Mouse (Mus musculus) heart, postnatal 10 days (tissue): ENCODE results near the gene Reep3. TPM values are rescaled to one million over a fixed set of nuclear protein-coding genes. Genes with fewer than 3 reads are reported as not detected.
A peak's percentile ranks its signal among the peaks of the same experiment; 100 is the strongest.

ENCODE experiments used
- DNase-seq, 2 experiments: peaks; one replicate each; pipeline ENCODE4 v3.0.0; 2021
- intact Hi-C: fragments of 180-260 bp; cut with DNase I; formaldehyde crosslinking; loops from one replicate; pipeline ENCODE4 v1.15.1; 2025
- total RNA-seq, 2 experiments: library from RNA; stranded (reverse); gene quantifications; 2 replicates each; pipeline ENCODE4 v1.2.3; 2021

Gene Reep3
- total RNA-seq, 2 experiments from 2014 or later: 41.5 to 41.9 TPM

- no peak for DNase-seq
- intact Hi-C loops: loop anchor here (2.0 kb wide), 1 partner anchor 40 kb away; the partner anchor contains the start of genes Jmjd1c and Reep3
These were observed 39.5 kb downstream of the Reep3 start for GRCm38 (mm10) chr10:67057208-67057607.

- intact Hi-C loops: loop anchor here (2.0 kb wide), 1 partner anchor 41 kb away; the partner anchor contains the start of genes Jmjd1c and Reep3
- DNase-seq: peak; percentile 68
These were observed 40.6 kb downstream of the Reep3 start for GRCm38 (mm10) chr10:67055867-67056856.

- intact Hi-C loops: no loop called here
- peak; percentile 38 to 54 for DNase-seq
These were observed 43.3 kb downstream of the Reep3 start for GRCm38 (mm10) chr10:67053475-67053874.

DNA sequence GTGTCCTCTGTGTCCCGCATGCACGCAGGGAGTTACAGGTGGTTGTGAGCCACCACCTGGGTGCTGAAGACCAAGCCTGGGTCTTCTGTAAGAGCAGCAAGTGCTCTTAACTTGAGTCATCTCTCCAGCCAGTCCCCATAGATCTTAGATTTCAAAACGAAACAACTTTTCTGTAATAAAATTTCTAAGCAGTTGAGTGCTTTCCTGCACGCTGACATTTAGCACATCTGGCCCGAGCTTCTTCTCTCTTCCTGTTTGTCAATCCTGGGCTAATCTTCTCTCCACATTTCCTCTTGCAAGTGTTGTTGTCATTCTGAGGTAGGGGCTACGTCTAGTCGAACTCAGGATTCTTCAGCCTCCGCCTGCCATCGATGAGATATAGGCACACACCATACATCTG lies 44.3 kb downstream of the Reep3 start:
- intact Hi-C loops: no loop called here
- no peak for DNase-seq

GRCm38 (mm10) chr10:67051466-67051865 lies 45.3 kb downstream of the Reep3 start:
- intact Hi-C loops: no loop called here
- no peak for DNase-seq

DNA sequence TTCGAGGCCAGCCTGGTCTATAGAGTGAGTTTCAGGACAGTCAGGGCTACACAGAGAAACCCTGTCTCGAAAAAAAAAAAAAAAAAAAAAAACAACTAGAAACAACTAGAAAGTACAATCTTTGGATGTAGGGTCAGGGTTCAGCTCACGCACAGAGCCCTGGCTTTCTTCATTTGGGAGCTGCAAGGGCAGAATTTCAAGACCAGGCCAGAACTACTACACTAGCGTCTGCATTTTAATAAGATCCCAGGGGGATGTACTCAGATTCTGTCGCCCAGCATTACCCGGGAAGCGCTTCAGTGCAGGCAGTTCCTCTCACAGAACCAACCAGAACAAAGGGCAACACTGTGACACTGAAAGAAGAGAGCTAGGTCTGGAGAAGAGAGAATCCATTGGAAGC lies 46.0 kb downstream of the Reep3 start:
- DNase-seq: no peak
- intact Hi-C loops: no loop called here

DNA sequence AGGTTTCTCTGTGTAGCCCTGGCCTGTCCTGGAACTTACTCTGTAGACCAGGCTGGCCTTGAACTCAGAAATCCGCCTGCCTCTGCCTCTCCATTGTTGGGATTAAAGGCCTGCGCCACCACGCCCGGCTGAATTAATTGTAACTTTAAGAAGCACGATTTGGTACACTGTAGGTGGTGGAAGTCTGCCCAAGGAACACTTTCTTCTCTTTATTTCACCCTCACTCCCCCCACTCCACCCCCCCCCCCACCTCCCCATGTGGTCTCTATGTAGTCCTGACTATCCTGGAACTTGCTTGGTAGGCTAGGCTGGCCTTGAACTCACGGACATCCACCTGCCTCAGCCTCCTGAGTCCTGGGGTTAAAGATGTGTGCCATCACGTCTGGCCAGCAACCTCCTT lies 47.1 kb downstream of the Reep3 start:
- DNase-seq: no peak
- intact Hi-C loops: no loop called here

- DNase-seq: no peak
- intact Hi-C loops: no loop called here
These were observed 47.7 kb downstream of the Reep3 start for GRCm38 (mm10) chr10:67048871-67049615.

DNA sequence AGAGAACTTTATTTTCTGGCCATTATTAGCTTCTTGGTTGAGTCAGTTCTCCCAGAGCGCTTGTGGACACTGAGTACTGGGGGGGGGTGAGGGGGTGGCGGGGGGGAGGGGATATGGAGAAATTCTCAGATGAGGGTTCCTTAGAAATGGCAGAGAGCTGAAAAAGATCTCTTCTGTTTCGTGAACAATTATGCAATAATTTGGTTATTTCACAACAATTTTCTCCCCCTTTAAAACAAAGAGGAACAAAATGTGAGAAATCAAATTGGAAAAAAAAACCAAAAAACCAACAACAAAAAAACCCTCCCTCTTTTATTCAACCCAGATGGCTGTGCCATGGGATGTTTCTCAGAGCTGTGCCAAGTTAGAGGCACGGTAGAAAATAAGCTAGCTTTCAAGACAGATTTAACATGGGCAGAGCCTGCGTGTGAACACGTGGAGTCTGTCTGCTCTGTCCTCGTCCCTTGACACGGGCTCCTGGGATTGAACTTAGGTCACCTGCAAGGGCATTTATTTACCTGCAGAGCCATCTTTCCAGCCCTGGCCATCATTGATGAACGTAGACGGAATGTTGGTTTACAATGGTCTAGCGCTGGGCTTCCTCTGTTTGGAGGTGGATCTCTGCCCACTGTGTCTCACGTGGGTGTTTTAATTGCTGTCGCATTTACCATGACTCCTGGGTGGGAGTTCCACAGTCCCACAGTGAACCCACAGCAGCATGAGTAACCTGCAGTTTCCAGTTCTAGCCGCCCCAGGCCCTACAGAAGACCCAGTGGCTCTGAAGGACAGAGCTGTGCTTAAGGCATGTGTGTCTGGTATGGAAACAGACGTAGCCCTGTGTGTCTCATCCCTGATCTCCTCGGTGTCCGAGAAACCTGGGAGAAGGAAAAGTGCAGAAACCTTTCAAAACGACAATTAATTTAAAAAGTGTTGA lies 48.8 kb downstream of the Reep3 start:
- DNase-seq: no peak
- intact Hi-C loops: no loop called here

- intact Hi-C loops: no loop called here
- no peak for DNase-seq
These were observed 51.4 kb downstream of the Reep3 start for GRCm38 (mm10) chr10:67045192-67045899.

DNA sequence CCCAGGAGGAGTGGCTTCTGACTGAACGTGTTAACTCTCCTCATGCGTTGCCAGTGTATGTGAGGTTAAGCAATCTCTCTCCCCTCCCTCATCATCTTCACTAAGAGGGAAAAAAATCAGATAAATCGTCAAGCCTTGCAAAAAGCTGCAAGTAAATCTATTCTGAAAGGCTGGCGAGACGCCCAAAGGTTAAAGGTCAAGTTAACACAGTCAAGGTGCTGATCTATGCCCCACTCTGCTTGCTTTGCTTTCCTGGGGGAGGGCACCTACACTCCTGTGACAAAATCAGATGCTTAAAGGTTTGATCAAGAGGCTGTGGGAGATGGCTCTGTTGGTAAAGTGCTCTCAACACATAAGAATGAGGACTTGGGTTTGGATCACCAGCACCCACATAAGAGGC lies 52.4 kb downstream of the Reep3 start:
- DNase-seq: no peak
- intact Hi-C loops: no loop called here

GRCm38 (mm10) chr10:67043236-67043635 lies 53.5 kb downstream of the Reep3 start:
- intact Hi-C loops: no loop called here
- no peak for DNase-seq

DNA sequence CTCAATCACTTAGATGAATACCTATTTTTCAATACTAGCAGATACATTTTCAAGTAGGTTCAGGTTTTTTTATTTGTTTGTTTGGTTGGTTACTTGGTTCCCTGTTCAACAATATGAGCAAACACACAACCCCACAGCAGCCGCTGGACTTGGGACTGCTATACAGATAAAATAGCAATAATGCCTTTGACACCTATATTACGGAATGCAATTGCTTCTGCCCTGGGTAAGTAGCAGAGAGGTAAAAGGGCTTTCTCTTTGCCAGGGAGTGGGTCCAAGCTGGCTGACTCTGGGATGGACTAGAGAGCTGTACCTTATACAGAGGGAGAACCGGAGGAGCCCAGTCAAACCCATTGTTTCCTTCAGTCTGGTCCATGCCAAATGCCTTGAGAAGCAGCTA lies 56.3 kb downstream of the Reep3 start:
- DNase-seq: no peak
- intact Hi-C loops: no loop called here

- no peak for DNase-seq
- intact Hi-C loops: no loop called here
These were observed 57.7 kb downstream of the Reep3 start for GRCm38 (mm10) chr10:67039001-67039400.

DNA sequence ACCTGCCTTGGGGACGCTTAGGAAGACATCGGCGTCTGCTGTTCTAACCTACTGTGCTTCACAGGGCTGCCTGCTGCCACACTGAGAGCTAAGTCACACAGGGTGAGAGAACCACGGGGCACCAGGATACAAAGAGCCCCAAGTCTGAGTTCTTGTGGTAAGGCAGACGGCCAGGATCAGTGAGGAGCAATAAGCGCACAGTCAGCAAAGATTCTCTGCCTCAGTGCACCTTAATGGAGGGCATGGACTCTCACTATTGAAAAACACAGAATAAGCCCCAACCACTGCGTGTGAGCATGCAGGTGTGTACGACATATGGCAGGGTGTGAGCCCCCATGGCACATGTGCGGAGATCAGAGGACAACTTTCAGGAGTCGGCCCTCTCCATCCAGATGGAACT lies 60.2 kb downstream of the Reep3 start:
- DNase-seq: no peak
- intact Hi-C loops: no loop called here

DNA sequence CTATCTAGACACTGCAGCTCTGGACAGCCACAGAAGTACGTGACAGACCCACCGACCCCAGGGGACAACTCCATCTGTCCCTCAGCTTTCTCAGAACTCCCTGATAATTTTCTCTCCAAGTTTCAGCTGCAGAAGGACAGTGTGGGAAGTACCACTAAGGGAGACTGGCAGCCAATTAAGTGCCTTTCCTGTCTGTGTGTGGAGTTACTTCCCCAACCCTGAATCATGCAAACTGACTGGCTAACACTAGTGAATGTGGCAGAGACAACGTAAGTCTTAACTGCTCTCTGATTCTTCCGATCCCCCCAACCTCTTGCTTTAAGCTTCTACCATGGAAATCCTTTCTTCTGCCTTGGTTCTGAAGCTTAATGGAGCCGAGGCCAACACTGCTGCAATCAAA lies 60.6 kb downstream of the Reep3 start:
- intact Hi-C loops: no loop called here

DNA sequence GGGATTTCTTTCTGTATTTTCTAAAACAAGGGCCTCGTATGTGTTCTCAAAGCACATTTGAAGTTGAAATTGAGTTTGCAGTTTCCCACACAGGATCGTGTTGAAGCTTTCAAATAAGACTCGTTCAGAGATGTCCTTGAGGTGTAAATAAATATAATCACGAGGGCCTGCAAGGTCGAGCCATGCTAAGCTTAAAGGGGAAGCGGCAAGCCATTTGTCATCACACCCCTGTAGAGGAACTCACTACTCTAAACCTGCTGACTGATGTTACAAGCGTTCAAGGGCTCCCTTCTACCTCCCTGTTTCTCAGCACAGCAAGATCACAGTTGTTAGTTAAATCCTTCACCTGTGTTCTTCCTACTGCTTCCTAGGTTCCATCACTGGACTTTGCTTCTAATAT lies 65.6 kb downstream of the Reep3 start:
- no peak for DNase-seq
- intact Hi-C loops: no loop called here

More for the DNA sequence above, 60.6 kb downstream of the Reep3 start:
- no peak for DNase-seq

DNA sequence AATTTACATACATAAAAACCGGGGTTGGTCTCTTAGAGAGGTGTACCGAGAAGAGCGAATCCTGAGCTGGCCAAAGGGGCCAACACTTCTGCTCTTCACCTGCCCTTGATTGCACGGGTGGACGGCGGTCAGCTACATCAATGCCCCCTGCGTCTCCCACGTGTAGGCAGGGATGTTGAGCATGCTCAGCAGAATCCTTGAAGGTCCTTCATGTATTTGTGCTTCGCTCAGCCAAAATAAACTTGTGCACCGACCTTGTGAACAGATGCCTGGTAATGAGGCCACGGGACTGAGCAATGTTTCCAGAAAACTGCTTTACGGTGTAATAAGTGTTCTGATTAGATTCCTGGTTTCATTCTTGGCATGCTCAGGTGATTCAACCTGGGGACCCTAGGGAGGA lies 67.4 kb downstream of the Reep3 start:
- intact Hi-C loops: no loop called here
- no peak for DNase-seq

GRCm38 (mm10) chr10:67026375-67026774 lies 70.4 kb downstream of the Reep3 start:
- intact Hi-C loops: loop anchor here (2.0 kb wide), 1 partner anchor 70 kb away; the partner anchor contains the start of genes Jmjd1c and Reep3
- DNase-seq: no peak
